Mouse (Mus musculus) cerebellum, postnatal 4 days (tissue): Measurements from ENCODE around the gene Ttyh2.

Experiments
- DNase-seq, 2 experiments: peaks; one replicate each; pipeline ENCODE4 v3.0.0; 2022; ENCODE audit warnings: low spot score in 2 of 2, mixed read lengths in 1 of 2

Gene Ttyh2

GRCm38 (mm10) chr11:114704071-114704913 lies 29.1 kb downstream of the Ttyh2 start:
- peak in 1 of 2 experiments; percentile 63 for DNase-seq

GRCm38 (mm10) chr11:114706358-114706757 lies 31.1 kb downstream of the Ttyh2 start:
- DNase-seq = no peak

GRCm38 (mm10) chr11:114711393-114711792 lies 36.2 kb downstream of the Ttyh2 start:
- DNase-seq = no peak

- no peak for DNase-seq
Observed at GRCm38 (mm10) chr11:114711861-114712260, 36.6 kb downstream of the Ttyh2 start.

GRCm38 (mm10) chr11:114714526-114714925 lies 39.3 kb downstream of the Ttyh2 start:
- no peak for DNase-seq

GRCm38 (mm10) chr11:114715531-114715930 lies 40.3 kb downstream of the Ttyh2 start:
- DNase-seq = no peak

GRCm38 (mm10) chr11:114720535-114720934 lies 45.3 kb downstream of the Ttyh2 start:
- DNase-seq = no peak

GRCm38 (mm10) chr11:114722438-114722837 lies 47.2 kb downstream of the Ttyh2 start:
- DNase-seq = no peak

GRCm38 (mm10) chr11:114723030-114723429 lies 47.8 kb downstream of the Ttyh2 start:
- no peak for DNase-seq

GRCm38 (mm10) chr11:114724787-114725590 lies 49.8 kb downstream of the Ttyh2 start:
- no peak for DNase-seq

- peak in 1 of 2 experiments; percentile 63 for DNase-seq
Observed at GRCm38 (mm10) chr11:114726965-114727825, 52.0 kb downstream of the Ttyh2 start, which contains the start of gene Dnaic2. TSS of gene Dnaic2 (plus strand) at chr11:114727408.

- DNase-seq = no peak
Observed at GRCm38 (mm10) chr11:114727826-114728186, 52.6 kb downstream of the Ttyh2 start.

- no peak for DNase-seq
Observed at GRCm38 (mm10) chr11:114728333-114728732, 53.1 kb downstream of the Ttyh2 start.

GRCm38 (mm10) chr11:114729832-114730363 lies 54.7 kb downstream of the Ttyh2 start:
- no peak for DNase-seq

- no peak for DNase-seq
Observed at GRCm38 (mm10) chr11:114731711-114732110, 56.5 kb downstream of the Ttyh2 start.

GRCm38 (mm10) chr11:114732890-114733289 lies 57.7 kb downstream of the Ttyh2 start:
- no peak for DNase-seq

GRCm38 (mm10) chr11:114736111-114736510 lies 60.9 kb downstream of the Ttyh2 start:
- no peak for DNase-seq

- peak in 1 of 2 experiments; percentile 72 for DNase-seq
Observed at GRCm38 (mm10) chr11:114736913-114737624, 61.8 kb downstream of the Ttyh2 start.

GRCm38 (mm10) chr11:114740598-114740997 lies 65.4 kb downstream of the Ttyh2 start:
- DNase-seq = no peak

GRCm38 (mm10) chr11:114741451-114741850 lies 66.2 kb downstream of the Ttyh2 start:
- DNase-seq = no peak

- DNase-seq = peak; percentile 96 to 99
Observed at GRCm38 (mm10) chr11:114745134-114745533, 69.9 kb downstream of the Ttyh2 start.
